Mouse (Mus musculus) heart, embryonic 11.5 days (tissue): ENCODE measurements around the gene Lyg1. TPM values are rescaled to one million over a fixed set of nuclear protein-coding genes. Genes with fewer than 3 reads are reported as not detected.
"Not testable (repeated sequence)": the region's sequence is repeated elsewhere in the genome, so short reads cannot be mapped to it uniquely, and the experiment has no call there.

ENCODE experiments used
- ATAC-seq: fragments of 200-750 bp; cut with Nextera tagmentation; replicated peaks from 2 replicates; pipeline ENCODE4 v1.8.0; 2017; ENCODE audit warnings: moderate library complexity; ENCODE audit not compliant: insufficient number of reproducible peaks, low FRiP score, low TSS enrichment
- H3K27ac ChIP-seq: fragments of 300-500 bp; sonication (generic); 2 replicates; pipeline ENCODE4 v1.5.1; 2014; ENCODE audit warnings: mild to moderate bottlenecking, low read depth, low read length
- H3K27me3 ChIP-seq: fragments of 300-500 bp; sonication (generic); 2 replicates; pipeline ENCODE4 v1.6.1; 2014; ENCODE audit warnings: mild to moderate bottlenecking, low read length, mixed read lengths; ENCODE audit not compliant: control insufficient read depth, insufficient read depth
- H3K36me3 ChIP-seq: fragments of 300-500 bp; sonication (generic); 2 replicates; pipeline ENCODE4 v1.6.1; 2014; ENCODE audit warnings: mild to moderate bottlenecking, low read length, moderate library complexity, mixed read lengths; ENCODE audit not compliant: control insufficient read depth, insufficient read depth
- H3K4me1 ChIP-seq: fragments of 300-500 bp; sonication (generic); 2 replicates; pipeline ENCODE4 v1.6.1; 2014; ENCODE audit warnings: low read length; ENCODE audit not compliant: control insufficient read depth, insufficient read depth
- H3K4me2 ChIP-seq: fragments of 300-500 bp; sonication (generic); 2 replicates; pipeline ENCODE4 v1.6.1; 2014; ENCODE audit warnings: mild to moderate bottlenecking, moderate library complexity
- H3K4me3 ChIP-seq: fragments of 300-500 bp; sonication (generic); 2 replicates; pipeline ENCODE4 v1.5.1; 2014; ENCODE audit warnings: low read depth, low read length
- H3K9ac ChIP-seq: fragments of 300-500 bp; sonication (generic); 2 replicates; pipeline ENCODE4 v1.6.1; 2014; ENCODE audit warnings: mild to moderate bottlenecking, low read depth, low read length, moderate library complexity
- H3K9me3 ChIP-seq: fragments of 300-500 bp; sonication (generic); replicated peaks from 2 replicates; pipeline ENCODE4 v1.6.1; 2016; ENCODE audit warnings: low read length; ENCODE audit not compliant: control insufficient read depth
- WGBS: fragments of 180-500 bp; shearing (Covaris S2); extraction: QIAGEN DNeasy Blood & Tissue Kit; methylation state at CpG from one replicate; pipeline ENCODE4 v1.1.7; 2014; ENCODE audit not compliant: insufficient replicate concordance; 5-methylcytosine and 5-hydroxymethylcytosine counted together
- polyA plus RNA-seq: library from polyadenylated mRNA; unstranded; fragments of >200 nt; fragmentation: Nextera tagmentation; extraction: Ambion mirVana; gene quantifications from 2 replicates; pipeline ENCODE4 v1.2.1, GENCODE M21; 2014

The Lyg1 gene
- polyA plus RNA-seq, 1 experiment from 2014 or later: not detected

DNA sequence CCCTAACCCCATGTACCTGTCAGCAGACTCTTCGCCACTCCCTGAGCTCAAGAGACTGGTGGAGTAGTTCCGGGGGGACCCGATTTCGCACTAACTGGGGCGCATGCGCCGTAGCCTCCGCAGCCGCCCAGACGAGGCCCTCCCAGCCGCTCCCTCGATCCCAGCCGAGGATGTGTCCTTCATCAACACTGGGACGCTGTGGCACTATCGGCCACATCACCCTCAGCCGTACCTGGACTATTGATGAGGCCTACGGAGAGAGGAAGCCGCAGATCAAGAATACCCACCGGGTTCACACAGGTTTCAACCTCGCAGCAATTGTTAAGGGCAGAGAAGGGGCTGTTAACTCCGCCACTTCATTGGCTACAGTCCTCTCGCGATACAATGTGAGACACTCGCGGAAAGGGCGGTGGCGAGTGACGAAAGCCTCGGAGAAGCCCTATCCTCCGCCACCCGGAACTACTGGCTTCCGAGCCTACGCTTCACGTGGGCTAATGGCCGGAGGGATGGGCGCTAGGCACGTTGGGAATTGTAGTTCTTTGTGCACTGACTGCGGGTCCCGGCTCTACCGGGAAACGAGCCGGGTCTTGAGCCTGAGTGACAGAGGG lies 39.4 kb upstream of the Lyg1 start:
- Histone ChIP-seq H3K4me1 (peaks cover 13% of the 10 kb centered on the region), H3K4me3 (peak overlapping the region; percentile 92), H3K36me3 (peaks cover 21% of the 10 kb centered on the region), H3K4me2 (peak overlapping the region; percentile 90), H3K9me3 (no peaks in the 10 kb centered on the region), H3K27me3 (no peaks in the 10 kb centered on the region), H3K9ac (peak overlapping the region; percentile 96), H3K27ac (peak overlapping the region; percentile 91)
- ATAC-seq: peak; percentile 94
- WGBS: under 1% methylated on average over 42 of the region's 42 CpGs

DNA sequence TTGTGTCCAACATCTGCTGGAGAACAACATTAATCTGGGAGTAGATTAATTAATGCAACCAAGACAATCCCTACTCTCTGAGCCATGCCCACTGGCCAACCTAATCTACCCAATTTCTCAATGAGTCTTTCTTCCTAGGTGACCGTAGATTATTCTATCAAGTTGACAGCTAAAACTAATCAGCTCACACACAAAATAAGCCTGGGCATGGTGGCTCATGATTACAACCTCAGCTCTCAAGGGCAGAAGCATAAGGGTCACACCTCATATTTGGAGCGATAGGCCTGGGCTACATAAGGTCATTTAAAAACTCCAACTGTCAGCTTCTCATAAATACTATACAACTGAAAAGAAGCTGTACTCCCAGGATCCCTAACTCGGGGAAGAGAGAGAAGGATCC lies 38.7 kb upstream of the Lyg1 start:
- peaks cover 13% of the 10 kb centered on the region for H3K4me1 ChIP-seq
- H3K36me3 ChIP-seq: peaks cover 25% of the 10 kb centered on the region
- H3K27ac ChIP-seq: peak overlapping the region; percentile 91; the same call in 1 of the 2 replicates
- peak overlapping the region; percentile 96 for H3K9ac ChIP-seq
- H3K27me3 ChIP-seq: no peaks in the 10 kb centered on the region
- H3K4me2 ChIP-seq: peak overlapping the region; percentile 83
- H3K9me3 ChIP-seq: no peaks in the 10 kb centered on the region
- peak overlapping the region; percentile 92 for H3K4me3 ChIP-seq
- WGBS: 42% methylated on average over 3 of the region's 3 CpGs
- no peak for ATAC-seq

GRCm38 (mm10) chr1:37987856-37988255 lies 30.3 kb upstream of the Lyg1 start:
- Histone ChIP-seq H3K27ac (no peak overlapping the region), H3K4me1 (no peaks in the 10 kb centered on the region), H3K9me3 (no peaks in the 10 kb centered on the region), H3K9ac (no peak overlapping the region), H3K36me3 (peaks cover 26% of the 10 kb centered on the region), H3K4me3 (no peak overlapping the region), H3K4me2 (no peak overlapping the region), H3K27me3 (no peaks in the 10 kb centered on the region)
- WGBS: 90% methylated on average over 5 of the region's 5 CpGs
- ATAC-seq: no peak

DNA sequence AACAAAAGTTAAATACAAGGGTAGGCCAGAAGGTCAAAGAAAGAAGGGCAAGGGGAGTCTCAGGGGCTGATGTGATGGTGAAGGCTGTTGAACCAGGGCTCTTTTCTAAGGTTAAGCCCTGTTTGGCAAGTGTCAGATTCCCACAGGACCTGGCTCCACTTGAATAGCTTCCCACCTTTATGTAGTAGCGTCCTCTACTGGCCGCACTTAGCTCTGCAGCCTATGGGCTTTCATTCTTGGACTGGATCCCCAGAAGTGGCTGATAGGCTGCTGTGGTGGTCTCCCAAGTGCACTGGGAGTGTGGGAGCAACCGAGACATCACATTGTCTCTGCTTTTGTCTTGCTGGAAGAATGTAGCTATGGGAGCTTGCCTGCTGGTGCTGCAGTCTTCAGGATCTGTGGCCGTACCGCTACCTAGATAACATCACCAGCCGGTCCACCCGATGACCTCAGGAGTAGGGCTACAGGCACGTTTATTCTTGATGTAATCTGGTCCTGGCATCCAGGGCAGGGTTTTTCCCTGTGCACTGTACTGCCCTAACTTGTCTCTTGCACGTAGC lies 28.3 kb upstream of the Lyg1 start:
- H3K4me1 ChIP-seq: no peaks in the 10 kb centered on the region
- no peak for ATAC-seq

GRCm38 (mm10) chr1:37984326-37984725 lies 26.8 kb upstream of the Lyg1 start:
- Histone ChIP-seq H3K4me2 (no peak overlapping the region), H3K4me3 (no peak overlapping the region), H3K36me3 (peaks cover 9% of the 10 kb centered on the region), H3K27me3 (no peaks in the 10 kb centered on the region), H3K9ac (no peak overlapping the region), H3K27ac (no peak overlapping the region), H3K9me3 (no peaks in the 10 kb centered on the region), H3K4me1 (no peaks in the 10 kb centered on the region)
- ATAC-seq: no peak
- 89% methylated on average over 1 of the region's 1 CpGs for WGBS

More for the DNA sequence above, 28.3 kb upstream of the Lyg1 start:
- H3K36me3 ChIP-seq: peaks cover 19% of the 10 kb centered on the region
- no peaks in the 10 kb centered on the region for H3K27me3 ChIP-seq
- WGBS: 73% methylated on average over 9 of the region's 9 CpGs
- no peak overlapping the region for H3K4me2 ChIP-seq
- no peak overlapping the region for H3K9ac ChIP-seq
- no peak overlapping the region for H3K4me3 ChIP-seq
- no peaks in the 10 kb centered on the region for H3K9me3 ChIP-seq
- H3K27ac ChIP-seq: no peak overlapping the region

DNA sequence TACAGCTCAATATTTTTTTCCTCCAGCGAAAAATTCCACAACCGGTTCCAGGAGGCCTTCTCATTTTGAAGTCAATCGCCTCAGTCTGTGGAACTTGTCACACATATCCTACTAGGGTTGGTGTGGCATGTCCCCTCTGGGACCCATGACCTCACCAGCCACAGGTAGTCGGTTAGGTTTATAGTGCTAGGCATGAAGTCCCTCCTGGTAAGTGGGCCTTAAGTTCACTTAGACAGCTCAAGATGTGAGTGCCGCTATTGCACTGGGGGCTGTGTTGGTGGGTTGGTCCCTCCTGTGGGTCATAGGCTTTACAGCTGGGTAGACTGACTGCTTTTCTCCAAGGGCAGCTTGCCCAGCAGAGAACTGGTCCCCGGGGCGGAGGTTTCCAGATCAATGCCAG lies 19.7 kb upstream of the Lyg1 start:
- Histone ChIP-seq H3K4me2 (no peak overlapping the region), H3K36me3 (no peaks in the 10 kb centered on the region), H3K27me3 (no peaks in the 10 kb centered on the region), H3K4me1 (no peaks in the 10 kb centered on the region), H3K27ac (no peak overlapping the region), H3K9ac (no peak overlapping the region), H3K9me3 (no peaks in the 10 kb centered on the region), H3K4me3 (no peak overlapping the region)
- no peak for ATAC-seq
- WGBS: 87% methylated on average over 7 of the region's 7 CpGs

DNA sequence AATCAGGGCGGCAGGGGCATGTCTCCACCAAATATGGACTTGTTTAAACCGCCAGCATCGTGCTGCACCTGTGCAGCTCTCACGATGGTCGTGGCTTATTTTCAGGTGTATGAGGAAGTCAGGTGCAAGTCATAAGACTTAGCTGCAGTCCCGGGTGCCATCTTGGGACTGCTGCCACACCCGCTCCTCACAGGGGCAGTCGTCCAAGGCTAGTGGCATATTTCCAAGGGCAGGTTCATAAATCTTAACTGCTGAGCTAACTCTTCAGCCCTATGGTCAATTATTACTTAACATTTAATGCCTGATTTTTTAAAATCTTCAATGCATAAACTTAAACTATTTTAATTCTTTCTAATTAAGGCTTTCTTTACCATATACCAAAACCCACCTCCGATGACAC lies 19.1 kb upstream of the Lyg1 start:
- H3K4me1 ChIP-seq, H3K9ac ChIP-seq, H3K27me3 ChIP-seq, ATAC-seq, H3K4me3 ChIP-seq, H3K9me3 ChIP-seq, H3K4me2 ChIP-seq, H3K36me3 ChIP-seq, H3K27ac ChIP-seq: not testable (repeated sequence)
- 64% methylated on average over 9 of the region's 9 CpGs for WGBS

- Histone ChIP-seq H3K9me3 (no peaks in the 10 kb centered on the region), H3K9ac (no peak overlapping the region), H3K27ac (no peak overlapping the region), H3K4me1 (no peaks in the 10 kb centered on the region), H3K4me2 (no peak overlapping the region), H3K27me3 (no peaks in the 10 kb centered on the region), H3K4me3 (no peak overlapping the region), H3K36me3 (no peaks in the 10 kb centered on the region)
- WGBS: 38% methylated on average over 4 of the region's 4 CpGs
- no peak for ATAC-seq
Measured at GRCm38 (mm10) chr1:37971520-37971919, 14.0 kb upstream of the Lyg1 start.

GRCm38 (mm10) chr1:37968746-37969145 lies 11.2 kb upstream of the Lyg1 start:
- 80% methylated on average over 6 of the region's 6 CpGs for WGBS
- no peak for ATAC-seq

More at GRCm38 (mm10) chr1:37968746-37969145, 11.2 kb upstream of the Lyg1 start:
- Histone ChIP-seq H3K4me3 (no peak overlapping the region), H3K27me3 (no peaks in the 10 kb centered on the region), H3K4me1 (no peaks in the 10 kb centered on the region), H3K4me2 (no peak overlapping the region), H3K9me3 (no peaks in the 10 kb centered on the region), H3K36me3 (no peaks in the 10 kb centered on the region), H3K27ac (no peak overlapping the region), H3K9ac (no peak overlapping the region)
